9 mouse cellular contexts compared by ENCODE assay signal in the genomic region with DNA sequence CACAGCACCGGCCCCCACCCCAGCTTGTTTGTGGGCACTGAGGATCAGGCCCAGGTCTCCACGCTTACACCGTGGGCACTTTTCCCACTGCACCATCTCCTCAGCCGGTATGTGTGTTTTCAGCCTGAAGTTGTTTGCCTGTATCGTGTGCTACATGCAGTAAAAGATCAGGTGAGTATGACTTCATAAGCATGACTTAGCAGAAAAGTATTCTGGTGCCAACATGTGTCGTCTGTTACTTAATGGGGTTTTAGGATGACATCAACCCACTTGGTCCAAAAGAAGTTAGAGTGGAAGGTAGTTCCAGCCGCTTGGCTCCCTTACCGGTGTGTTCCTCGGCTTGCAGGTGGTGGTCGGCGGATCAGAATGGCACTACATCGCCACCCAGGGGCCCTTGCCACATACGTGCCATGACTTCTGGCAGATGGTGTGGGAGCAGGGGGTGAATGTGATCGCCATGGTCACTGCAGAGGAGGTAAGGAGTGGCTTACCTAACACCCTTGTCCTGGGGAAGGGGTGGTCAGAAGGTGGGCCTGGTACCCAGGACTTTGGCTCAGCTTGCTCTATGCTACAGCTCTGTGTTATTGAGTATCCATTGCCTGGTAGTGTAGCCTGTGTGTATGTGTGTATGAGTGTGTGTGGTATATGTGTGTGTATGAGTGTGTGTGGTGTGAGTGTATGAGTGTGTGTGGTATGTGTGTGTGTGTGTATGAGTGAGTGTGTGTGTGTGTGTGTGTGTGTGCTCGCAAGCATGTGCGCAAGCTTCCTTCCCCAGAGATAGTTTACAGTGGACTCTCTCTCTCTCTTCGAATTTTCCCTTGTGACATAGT.
A peak's percentile ranks its signal among the peaks of the same experiment; 100 is the strongest.
DNase-seq lines count a peak whose midpoint lies in the region; ATAC-seq and TF ChIP-seq lines count a peak whose summit lies in the region.
"Had no signal": no experiment of that assay in that cellular context is flagged by ENCODE, and none has a peak within 500 bp of the region (broad histone marks: within the 10 kb centered on the region; RNA-seq: fewer than 3 reads in every experiment).

No protein-coding gene starts in this region.

- no peak overlapping the region for H3K9ac ChIP-seq in lung, postnatal 0 days (replicated peaks; ENCODE audit: low read depth)
- H3K9ac ChIP-seq in limb, embryonic 15.5 days, result no peak overlapping the region

- TF ChIP-seq EP300 in lung, postnatal 0 days (IDR thresholded peaks at IDR 0.05), result no peak; the same call in none of the 2 replicates

- no peaks in the 10 kb centered on the region for H3K4me1 ChIP-seq in lung, postnatal 0 days (ENCODE audit: insufficient read depth, low read depth, low read length)
- H3K4me1 ChIP-seq in limb, embryonic 15.5 days, result no peaks in the 10 kb centered on the region

- H3K36me3 ChIP-seq in lung, postnatal 0 days (ENCODE audit: insufficient read depth, low read length), result 0 out of 2 replicates have a peak, but pooled peaks cover 5% of the 10 kb centered on the region
- peaks cover 71% of the 10 kb centered on the region for H3K36me3 ChIP-seq in limb, embryonic 15.5 days

- peak overlapping the region; percentile 79 for H3K27ac ChIP-seq in lung, postnatal 0 days (ENCODE audit: low read length)
- no peak overlapping the region for H3K27ac ChIP-seq in limb, embryonic 15.5 days
- H3K27ac ChIP-seq: macrophage had no signal

- 60% methylated on average over 17 of the region's 17 CpGs for WGBS in lung, postnatal 0 days
- 77% methylated on average over 17 of the region's 17 CpGs for WGBS in limb, embryonic 15.5 days

- H3K4me3 ChIP-seq in lung, postnatal 0 days (ENCODE audit: low read depth, low read length), result no peak overlapping the region
- H3K4me3 ChIP-seq in limb, embryonic 15.5 days, result no peak overlapping the region

- ATAC-seq in lung, postnatal 0 days, result peak; percentile 69
- peak; percentile 48; the same call in 1 of the 2 replicates for ATAC-seq in limb, embryonic 15.5 days (ENCODE audit: insufficient number of reproducible peaks, low FRiP score, low TSS enrichment, low read depth)

- H3K27me3 ChIP-seq in lung, postnatal 0 days (replicated peaks; ENCODE audit: insufficient read depth, low read length), result no peaks in the 10 kb centered on the region
- H3K27me3 ChIP-seq in limb, embryonic 15.5 days, result no peaks in the 10 kb centered on the region

- peak; percentile 55 for TF ChIP-seq CTCF in lung, postnatal 0 days (IDR thresholded peaks at IDR 0.05)

- no peaks in the 10 kb centered on the region for H3K9me3 ChIP-seq in lung, postnatal 0 days (ENCODE audit: low read length)
- no peaks in the 10 kb centered on the region for H3K9me3 ChIP-seq in limb, embryonic 15.5 days

- H3K4me2 ChIP-seq in lung, postnatal 0 days (replicated peaks; ENCODE audit: low read depth, low read length), result 0 out of 2 replicates have a peak overlapping the region, but pooled peaks have one; percentile 3
- H3K4me2 ChIP-seq in limb, embryonic 15.5 days, result no peak overlapping the region

- peak; percentile 95 for DNase-seq in heart, adult 11 months
- DNase-seq in heart, adult 9 months (ENCODE audit: low spot score in 2 of 2), result no peak
- DNase-seq in lung, postnatal 0 days (ENCODE audit: low spot score), result peak; percentile 81
- DNase-seq in lung, postnatal 14 days, result no peak
- peak; percentile 75 for DNase-seq in thymus, postnatal 14 days
- no peak for DNase-seq in layer of hippocampus, postnatal 25 days (ENCODE audit: extremely low spot score in 1 of 2, low spot score in 1 of 2)
- DNase-seq in layer of hippocampus, adult 9-11 months, result no peak

Comparison
In these comparisons a context has a peak if more than half of its experiments do, and no peak if none do; other contexts are left out.
1. DNase-seq: peak in heart, adult 11 months (single experiment), lung, postnatal 0 days (single experiment) and thymus, postnatal 14 days (single experiment); none in heart, adult 9 months (0 of 2), lung, postnatal 14 days (single experiment), layer of hippocampus, postnatal 25 days (0 of 2) and layer of hippocampus, adult 9-11 months (single experiment).